Mouse (Mus musculus) thymus, postnatal 25 days (tissue): ENCODE results near the gene Cemip2.

ENCODE experiments used
- DNase-seq: peaks from one replicate; pipeline ENCODE4 v3.0.0; 2022

Cemip2 gene

DNA sequence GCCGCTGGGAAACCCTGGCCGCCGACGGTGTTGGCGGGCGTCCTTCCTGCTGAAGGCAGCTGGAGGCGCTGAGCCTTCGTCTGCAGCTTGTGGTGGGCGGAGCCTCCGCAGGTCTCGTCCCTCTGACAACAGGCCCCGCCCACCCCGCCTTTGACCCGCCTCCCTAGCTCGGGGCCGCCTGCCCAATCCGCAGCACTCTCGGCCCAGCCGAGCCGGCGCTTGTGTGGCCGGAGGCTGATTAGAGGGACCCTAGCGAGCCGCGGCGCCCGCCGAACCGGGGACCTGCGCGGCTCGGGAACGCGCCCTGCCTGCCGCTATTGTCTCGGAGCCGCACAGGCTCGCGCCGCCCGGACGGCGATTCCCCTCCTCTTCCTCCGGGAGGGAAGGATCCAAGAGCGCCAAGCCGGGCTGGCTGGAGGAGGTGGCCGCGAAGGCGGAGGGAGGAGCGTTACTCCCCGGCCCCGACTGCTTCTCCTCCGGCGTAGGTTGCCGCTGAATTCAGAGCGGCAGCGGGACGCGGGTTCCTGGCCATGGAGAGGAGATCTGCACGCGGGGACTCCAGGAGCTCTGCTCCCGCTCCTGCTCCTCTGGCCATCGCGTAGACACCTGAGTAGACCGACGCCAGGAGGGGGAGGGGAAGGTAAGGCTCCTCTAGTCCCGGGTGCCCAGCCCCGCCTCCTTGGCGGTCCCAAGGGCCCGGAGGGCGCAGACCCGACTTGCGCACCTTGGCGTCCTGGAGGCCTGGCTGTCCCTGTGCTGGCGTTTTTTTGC lies at the start of gene Cemip2:
Cemip2 (plus strand) TSS at position 196 of the 771 bp plus-strand sequence.
- DNase-seq, result peak; percentile 91

DNA sequence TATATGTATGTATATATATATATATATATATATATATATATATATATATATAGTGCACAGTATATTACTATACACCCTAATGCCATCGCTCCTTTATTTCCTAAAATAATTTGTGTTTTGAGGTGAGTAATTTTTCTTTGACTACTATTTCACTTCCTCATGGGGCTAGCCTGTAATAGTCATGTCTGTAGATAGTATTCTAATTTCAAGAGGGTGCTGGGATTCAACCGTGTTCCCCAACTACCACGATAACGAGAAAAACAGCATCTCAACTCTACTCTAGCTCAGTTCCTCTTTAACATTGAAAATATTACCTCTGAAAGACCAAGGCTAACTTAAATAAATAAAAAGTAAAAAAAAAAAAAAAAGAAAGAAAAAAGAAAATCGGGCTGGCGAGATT lies 49.8 kb upstream of the Cemip2 start:
- no peak for DNase-seq

DNA sequence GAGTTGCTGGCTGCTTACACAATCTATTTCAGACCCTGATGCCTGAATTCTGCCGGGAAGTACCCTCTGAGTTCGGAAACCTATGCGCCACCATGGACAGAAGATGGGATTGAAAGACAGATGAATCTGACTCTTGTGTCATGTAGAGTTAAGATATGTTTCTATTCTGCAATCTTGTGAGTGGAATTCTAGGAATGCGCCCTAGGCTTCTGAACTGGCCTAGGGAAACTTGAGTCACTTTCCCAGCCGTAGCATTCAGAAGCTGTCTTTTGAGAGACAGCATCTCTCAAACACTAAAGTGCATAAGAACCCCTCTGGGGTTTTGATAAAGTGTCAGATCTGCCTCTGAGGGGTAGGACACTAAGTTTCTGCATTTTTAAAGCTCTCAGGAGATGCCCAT lies 46.3 kb upstream of the Cemip2 start:
- DNase-seq, result no peak

DNA sequence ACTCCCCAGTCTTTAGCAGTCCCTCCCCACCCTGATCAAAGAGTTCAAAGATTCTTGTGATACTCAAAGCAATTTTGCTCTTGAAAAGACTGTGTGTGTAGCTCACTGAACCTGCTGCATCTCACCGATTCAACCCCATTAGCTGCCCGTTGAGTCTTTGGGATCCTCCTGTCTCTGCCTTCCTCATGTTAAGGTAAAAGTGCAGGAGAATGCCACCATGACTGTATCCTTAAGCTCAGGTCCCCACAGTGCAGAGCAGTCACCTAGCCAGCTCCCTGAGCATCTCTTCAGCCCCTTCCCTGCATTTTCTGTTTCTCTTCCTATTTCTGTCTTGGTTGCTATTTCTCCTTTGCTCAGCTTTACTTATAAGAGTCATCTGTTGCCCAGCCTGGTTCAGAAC lies 45.0 kb upstream of the Cemip2 start:
- DNase-seq, result no peak

DNA sequence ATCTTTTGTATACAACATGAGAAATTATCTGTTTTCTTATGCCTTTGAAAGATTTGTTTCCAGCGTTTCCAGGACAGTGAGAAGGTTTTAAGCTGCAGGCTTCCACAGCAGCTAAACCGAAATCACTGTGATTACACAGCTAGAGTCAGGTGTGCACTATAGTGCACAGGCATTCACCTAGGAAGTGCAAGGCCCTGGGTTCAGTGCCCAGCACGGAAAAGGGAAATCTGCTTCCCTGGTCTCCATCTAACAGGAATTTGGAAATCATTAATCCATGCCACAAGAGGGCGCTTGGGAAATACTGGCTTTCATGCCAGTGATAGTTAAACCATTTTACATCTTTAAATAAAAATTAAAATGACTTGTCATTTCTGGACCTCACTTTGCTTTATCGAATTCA lies 44.0 kb upstream of the Cemip2 start:
- DNase-seq, result no peak

DNA sequence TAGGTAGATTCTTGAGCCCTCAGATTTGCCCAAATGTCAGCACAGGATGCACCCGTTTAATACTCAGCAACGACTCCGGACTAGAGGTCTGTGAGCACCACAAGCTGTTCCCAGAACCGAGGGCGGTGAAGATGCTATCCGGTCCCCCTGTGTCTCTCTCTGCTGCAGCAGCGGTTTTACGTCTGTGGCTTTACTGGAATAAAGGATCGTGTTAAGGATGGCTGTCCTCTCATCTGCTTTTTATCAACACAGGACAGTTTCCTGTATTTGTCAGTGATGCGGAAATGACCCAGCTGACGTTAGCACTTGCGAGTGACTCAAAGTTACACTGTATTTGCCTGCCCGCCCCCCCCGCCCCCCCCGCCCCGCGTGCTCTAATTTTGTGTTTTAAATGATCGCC lies 40.7 kb upstream of the Cemip2 start:
- peak; percentile 19 for DNase-seq

DNA sequence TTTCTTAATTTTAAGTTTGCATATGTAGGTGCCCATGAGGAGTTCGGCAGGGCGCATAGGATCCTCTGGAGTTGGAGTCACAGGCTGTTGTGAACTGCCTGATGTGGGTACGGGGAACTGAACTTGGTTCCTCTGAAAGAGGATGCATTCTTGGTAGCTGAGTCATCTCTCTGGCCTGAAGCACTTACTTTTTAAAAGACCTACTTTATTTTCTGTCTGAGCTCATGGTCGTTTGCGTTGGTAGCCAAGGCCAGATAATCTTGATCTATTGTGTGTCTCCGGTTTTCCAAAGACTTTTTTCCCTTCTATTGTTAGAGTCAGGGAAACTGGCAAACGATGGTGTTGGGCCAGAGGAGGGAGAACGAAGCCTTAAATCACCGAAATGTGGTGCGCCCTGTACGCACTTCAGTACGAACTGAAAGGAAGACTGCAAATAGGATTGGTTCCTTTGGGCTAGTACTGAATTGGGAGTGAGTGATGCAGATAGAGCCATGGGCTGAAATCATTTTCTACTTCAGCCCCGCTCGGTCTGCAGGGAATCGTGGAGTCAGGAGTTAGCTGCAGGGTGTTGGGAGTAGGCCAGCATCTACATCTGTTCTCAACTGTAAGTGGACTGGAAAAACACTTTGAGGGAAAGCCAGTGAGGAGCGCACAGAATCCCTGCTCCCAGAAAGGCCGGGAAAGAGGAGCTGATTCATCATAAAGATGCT lies 40.1 kb upstream of the Cemip2 start:
- DNase-seq, result peak; percentile 8

DNA sequence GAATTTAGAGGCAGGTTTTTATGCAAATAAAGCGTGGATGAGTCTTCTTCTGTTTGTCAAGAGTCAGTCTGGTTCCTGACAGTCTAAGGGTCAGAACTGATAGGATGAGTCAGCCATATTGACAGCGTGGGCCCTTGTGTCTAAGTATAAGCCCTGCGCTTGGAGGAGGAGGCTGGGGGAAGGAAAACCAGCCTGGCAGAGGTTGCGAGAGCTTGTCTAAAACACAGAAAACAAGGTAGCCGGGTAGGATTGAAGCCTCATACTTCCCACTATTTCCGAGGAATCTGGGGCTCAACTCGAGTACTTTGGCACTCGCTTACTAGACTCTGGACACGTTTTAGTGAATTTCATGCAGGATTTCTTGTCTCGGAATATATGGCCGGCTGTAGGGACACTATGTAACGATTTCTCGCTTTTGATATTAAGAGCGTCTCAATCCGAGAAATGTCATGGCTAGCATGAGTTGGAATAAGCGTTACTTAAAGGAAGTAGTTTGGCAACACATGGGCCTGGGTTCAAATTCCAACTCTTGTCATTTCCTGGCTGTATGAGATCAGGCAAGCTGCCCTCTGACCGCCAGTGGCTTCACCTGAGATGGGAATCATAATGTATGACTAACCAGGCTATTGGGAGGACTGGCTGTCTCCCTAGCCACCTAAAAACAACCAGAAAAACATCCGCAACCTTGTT lies 39.4 kb upstream of the Cemip2 start:
- DNase-seq, result no peak

DNA sequence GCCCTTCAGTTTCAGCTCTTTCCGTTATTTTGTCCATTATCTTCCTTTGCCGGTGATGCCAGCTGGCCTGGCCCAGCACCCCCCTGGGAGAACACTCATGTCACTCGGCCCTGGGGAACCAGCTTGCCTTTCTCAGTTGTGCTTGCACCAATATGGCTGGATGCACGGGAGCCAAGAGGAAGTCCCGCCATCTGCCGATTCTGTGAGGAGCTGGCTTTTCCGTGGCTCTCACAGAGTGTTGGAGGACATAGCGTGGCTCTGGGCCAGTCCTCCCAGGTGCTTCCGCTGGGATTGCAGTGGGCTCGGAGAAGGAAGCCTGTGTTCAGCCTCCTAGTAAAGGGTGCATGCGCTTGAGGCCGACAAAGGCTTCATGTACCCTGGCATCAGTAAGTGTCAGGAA lies 36.0 kb upstream of the Cemip2 start:
- no peak for DNase-seq

DNA sequence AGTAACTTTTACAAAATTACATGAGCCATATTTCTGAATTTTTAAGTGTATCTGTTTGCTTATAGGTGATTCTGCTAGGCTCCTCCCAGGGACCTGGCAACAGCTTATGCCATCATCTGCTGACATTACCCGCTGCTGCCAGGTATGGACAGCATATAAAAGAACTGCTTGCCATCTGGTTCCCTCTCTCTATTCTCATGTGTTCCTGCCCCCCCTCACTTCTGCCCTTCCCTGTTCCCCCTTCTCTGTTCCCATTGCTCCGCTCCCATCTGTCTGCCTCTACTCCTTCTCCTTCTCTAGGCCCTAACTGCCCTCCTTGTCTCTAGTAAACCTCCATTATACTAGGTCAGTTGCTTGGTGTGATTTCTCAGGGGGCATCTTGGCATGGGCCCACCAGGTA lies 32.6 kb upstream of the Cemip2 start:
- no peak for DNase-seq

DNA sequence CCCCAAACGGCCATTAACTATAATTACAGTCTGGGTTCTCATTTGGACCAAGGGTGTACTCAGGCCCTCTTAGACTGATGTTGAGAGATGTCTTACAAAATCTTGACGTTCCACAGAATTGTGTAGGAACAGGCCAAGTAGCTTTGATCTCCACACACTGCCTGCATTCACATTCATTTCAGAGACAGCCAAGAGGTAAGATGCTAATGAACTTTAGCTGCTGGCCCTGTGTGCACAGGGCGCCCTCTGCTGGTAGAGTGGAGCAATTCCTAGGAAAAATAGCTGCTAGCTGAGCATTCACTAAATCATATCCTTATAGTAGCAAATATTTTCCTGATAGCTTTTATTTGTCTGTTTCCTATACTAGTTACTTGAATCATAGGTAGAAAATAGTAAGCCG lies 30.8 kb upstream of the Cemip2 start:
- DNase-seq, result peak; percentile 61

DNA sequence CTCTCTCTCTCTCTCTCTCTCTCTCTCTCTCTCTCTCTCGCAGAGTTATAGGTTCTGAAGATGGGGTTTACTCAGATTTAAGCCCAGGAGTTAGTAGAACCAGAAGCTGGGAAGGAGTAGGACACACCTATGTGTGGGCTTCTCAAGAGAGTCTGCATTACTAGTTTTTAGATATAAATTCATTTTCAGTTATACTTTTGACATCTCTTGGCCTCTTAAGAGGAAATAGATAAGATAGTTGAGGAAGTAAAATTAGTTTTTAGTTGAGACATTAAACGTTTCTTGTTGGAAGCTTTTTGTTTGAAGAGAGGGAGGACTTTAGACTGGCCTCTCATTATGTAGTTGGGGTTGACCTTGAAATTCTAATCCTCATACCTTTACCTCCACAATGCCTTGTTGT lies 28.0 kb upstream of the Cemip2 start:
- no peak for DNase-seq

DNA sequence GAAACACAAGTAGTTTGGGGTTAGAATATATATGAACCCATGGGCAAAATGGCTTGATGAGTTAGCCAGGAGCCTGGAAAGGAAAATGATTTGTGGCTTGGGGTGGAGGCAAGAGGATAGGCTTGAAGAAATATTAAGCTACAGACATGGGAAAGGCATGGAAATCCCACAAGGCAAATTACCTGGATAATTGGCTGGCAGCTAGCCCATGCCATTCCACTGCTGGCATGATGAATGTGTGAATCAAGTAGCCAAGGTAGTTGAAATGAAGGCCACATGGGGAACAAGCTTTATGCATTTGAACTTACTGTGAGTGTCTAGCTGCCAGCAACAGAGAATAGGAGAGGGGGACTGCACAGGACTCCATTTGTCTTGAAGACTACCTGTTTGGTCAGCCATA lies 16.5 kb upstream of the Cemip2 start:
- no peak for DNase-seq

DNA sequence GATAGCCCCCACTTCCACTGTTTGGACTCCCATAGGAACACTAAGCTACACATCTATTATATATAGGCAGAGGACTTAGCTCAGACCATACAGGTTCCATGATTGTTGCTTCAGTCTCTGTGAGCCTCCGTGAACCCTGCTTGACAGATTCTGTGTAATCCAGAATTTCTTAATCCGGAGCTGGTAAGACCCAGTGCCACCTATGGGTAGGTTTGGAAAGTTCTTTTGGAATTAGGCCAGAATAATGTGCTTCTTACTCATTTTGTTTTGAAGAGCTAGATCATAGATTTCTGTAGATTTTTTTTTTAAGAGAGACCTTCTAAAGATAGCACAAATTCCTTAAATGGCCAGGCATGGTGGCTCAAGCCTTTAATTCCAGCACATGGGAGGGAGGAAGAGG lies 14.1 kb upstream of the Cemip2 start:
- DNase-seq, result no peak

DNA sequence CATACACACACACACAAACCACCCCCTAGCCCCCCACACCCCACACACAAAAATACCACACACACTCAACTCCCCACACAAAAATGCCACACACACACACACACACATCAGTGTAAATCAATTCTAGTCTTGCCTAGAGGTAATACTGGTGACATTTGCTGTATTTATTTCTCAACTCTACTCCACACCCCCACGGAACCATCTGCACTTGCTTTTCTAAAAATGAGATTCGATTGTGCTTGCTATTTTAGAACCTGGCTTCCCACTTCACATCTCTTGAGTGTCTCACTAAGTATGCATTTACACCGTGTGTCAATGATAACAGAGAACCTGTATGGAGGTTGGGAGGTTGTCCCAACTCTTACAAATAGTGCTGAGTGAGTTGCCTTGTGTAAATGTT lies 13.4 kb upstream of the Cemip2 start:
- no peak for DNase-seq

DNA sequence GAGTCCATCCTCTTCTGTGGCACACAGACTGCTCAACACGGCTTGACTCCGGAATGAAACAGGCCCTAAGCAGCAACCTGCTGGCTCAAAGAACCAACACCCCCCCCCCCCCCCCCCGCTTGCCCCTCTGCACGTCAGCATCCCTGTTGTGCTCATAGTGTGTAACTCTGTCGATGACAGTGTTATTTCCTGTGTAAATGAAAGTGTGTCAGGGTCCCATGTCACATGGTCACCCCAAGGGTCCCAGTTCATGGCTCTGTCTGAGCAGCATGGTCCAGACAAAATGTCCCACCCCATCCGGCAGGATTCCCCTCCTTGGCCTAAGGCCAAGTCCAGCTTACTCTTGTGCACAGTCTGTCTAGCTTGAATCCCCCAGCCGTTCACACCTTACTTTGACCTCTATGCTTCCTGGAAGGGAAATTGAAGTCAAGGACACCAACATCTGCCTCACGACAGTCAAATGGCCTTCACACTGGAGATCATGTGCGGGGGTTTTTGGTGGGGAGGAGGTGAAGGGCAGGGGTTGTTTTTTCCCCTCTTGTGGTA lies 10.6 kb upstream of the Cemip2 start:
- no peak for DNase-seq

DNA sequence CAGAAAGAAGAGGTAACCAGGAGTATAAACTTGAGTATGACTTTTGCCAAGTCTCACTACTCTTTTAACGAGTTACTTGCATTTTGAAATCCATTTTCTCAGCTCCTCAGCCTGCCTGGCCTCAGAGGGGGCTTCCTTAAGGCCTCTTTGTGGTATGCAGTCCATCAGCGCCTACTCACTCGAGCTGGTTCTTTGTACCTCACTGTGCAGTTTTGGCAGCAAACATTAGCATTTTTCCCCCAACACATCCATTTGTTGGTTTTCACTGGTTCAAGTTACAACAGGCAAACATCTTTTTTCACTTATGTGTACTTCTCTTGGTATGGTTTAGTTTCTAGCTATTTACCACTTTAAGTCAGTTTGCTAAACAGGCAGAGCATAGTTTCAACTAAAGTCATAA lies 8.3 kb upstream of the Cemip2 start:
- DNase-seq, result no peak

DNA sequence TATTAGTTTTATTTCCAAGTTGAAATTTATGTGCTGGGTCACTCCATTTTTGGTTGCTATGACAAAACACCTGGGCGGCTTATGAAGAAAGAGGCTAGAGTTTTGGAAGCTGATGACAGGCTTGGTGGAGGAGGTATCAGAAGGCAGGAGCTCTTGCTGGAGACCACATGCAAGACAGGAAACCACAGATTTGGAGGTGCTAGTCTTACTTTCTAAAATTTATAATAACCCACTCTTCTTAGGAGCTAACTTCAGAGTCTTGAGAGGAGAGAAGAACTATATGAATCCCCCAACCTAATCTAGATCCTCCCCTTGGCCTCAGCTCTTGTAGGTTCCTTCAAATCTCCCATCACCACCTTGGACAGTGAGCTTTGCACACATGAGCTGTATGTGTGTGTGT lies 6.6 kb upstream of the Cemip2 start:
- DNase-seq, result no peak

DNA sequence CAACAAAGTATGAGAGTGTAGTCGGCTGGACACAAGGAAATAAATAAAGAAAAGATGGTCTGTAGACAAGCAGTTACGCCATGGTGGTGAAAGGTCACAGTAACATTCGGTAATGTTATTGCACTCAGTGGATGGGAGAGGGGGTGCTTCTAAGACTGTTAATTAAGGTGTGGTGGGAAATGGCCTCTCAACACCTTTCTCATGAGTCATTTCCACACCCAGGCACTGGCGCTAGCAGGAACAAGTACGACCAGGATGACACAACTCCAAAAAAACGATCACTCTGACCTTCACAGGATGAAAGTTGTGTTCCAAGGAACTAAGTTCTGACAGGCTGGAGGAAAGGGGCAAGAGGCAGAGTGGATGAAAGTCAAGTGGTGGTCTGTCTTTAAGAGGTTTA lies 4.5 kb upstream of the Cemip2 start:
- DNase-seq, result no peak

DNA sequence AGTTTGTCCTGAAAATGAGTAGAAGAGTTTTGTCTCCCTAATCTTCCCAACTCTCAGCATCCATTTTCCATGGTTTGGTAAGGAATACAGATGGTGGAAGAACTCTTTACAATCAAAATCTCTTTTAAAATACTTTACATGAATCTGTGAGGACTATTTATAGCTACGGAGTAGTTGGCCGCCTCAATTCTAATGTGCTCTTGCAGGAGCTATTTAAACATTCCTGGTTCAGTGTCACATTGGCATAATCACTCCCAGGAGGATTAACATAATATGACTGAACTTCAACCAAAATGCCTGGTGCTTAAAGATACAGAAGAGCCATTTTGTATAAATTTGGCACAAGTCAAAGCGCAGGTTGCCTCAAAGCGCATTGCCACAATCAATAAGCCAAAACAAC lies 2.5 kb upstream of the Cemip2 start:
- no peak for DNase-seq

DNA sequence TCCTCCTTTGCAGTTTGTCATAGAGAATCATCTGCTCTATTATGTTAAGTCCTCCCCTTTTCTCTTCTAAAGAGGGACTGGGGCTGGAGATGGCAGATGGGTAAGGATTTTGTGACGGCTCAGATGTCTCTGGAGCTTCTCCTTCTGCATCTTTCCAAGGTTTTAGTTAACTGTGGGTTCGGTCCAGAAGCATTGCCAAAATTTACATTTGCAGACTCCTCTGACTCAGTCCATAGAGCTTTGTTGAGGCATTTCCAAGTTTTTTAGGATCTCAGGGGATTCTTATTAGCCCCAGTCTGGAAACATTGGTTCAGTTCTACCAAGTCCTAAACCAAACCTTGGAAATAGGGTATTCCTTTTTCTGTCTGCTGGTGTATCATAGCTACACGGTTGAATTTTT lies 1.5 kb upstream of the Cemip2 start:
- DNase-seq, result no peak

DNA sequence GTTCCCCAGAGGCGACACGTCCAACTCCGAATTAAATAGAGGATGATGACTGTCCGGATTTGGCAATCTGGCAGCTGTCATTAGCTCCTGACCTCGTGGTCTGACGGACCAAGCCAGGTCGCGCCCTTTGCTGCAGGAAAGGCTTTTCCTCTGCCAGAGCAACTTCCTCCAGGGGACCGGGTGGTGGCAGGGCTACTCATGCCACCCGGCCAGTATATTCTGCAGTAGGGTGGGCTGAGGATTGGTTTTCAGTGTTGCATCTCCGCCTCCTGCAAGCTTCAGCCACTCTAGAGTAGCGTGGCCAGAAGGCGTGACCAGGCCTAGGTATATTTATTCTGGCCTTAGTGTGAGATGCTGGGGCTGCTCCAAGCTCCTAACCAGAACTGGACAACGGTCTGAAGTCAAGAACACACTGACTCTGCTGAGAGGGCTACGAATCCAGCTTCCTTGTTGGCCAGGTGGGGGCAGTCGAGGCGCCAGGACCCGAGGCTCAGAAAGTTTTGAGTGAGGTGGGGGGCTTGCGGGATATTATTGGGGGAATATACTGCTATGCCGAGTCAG lies 891 bp upstream of the Cemip2 start:
- peak; percentile 49 for DNase-seq

DNA sequence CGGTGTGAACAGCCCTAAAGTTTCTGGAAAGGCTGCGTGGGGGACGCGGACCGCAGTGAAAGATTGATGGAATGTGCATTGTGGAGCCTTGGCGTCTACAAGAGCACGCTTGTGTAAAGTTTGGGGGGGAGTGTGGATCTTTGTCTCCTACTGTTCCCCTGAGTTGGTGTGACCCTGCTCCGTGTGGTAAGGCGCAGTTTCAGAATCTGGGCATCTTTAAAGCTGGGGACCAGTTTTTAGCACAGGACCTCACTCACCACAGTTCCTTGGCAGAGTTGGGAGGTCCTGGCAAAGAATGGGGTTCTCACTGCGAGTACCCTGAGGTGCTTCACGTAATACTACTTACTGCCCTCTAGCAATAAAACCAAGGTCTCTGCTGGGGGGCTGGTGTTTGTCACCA lies 964 bp downstream of the Cemip2 start:
- DNase-seq, result no peak

DNA sequence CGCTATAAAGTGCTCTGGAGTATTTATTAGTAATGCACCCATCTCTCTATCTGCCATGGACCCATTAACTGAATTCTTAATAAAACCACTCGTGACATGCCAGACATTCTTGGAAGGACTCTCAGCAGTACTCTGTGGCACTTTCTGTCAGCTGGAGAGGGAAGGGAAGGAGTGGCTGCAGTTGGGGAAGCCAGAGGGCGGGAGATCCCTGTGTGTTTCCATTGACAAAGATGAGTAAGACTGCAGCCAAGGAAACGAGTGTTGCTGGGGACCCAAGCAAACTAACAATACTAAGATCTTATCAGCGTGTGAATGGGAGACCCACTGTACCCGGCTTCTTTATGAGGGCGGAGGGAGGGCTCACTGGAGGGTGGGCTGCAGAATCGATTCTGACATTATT lies 2.5 kb downstream of the Cemip2 start:
- no peak for DNase-seq
